Mouse (Mus musculus) lung, adult 2 months (tissue): ENCODE results near the gene Ccnyl1.

Experiments used
- CTCF ChIP-seq: fragments of 200-500 bp; IDR thresholded peaks from 2 replicates; pipeline ENCODE4 v1.5.1; 2011; ENCODE audit warnings: mild to moderate bottlenecking, low read length, control low read depth; ENCODE audit not compliant: insufficient read depth
- POLR2A ChIP-seq: fragments of 200-500 bp; IDR thresholded peaks from 2 replicates; pipeline ENCODE4 v1.6.1; 2011; ENCODE audit warnings: low read depth, mild to moderate bottlenecking, control low read depth, low read length, borderline replicate concordance; ENCODE audit errors: extremely low read depth

GRCm38 (mm10) chr1:64676060-64676839 lies 14.0 kb upstream of the Ccnyl1 start:
- no peak for TF ChIP-seq POLR2A
- TF ChIP-seq CTCF = no peak
